Mouse (Mus musculus) kidney, adult 2 months (tissue): ENCODE data around the gene Fyn.

ENCODE experiments used
- CTCF ChIP-seq: fragments of 200-500 bp; conservative IDR thresholded peaks from 2 replicates; pipeline ENCODE4 v1.5.1; 2011; ENCODE audit warnings: low read depth, mild to moderate bottlenecking, control low read depth, low read length, moderate library complexity, mixed read lengths; ENCODE audit not compliant: insufficient read depth, insufficient read length
- POLR2A ChIP-seq: fragments of 200-500 bp; IDR thresholded peaks from one replicate; pipeline ENCODE4 v1.6.1; 2011; ENCODE audit warnings: low read depth, low read length, control low read depth

DNA sequence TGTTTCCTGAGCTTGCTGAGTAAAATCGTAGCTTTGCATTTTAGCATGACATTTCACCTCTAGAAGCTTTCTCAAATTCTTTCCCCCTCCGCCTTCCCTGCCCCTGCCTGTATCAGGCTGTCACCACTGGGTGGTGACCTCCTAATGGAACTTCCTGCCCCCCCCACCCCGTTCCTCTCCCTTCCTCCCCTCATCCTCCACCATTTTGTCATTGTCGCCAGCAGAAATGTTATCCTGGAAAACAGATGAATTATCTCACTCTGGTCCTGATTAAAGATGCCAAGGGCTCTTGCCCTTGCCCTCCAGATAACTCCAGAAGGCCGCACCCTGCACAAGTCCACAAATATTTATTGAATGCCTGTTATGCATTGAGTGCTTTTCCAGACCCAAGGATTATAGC, 187.1 kb downstream of the Fyn start:
- TF ChIP-seq CTCF (0 out of 2 replicates have a peak, but pooled peaks have one; percentile 9), POLR2A (no peak)
